Mouse (Mus musculus): ENCODE measurements around the gene Znfx1. TPM values are rescaled to one million over a fixed set of nuclear protein-coding genes. Genes with fewer than 3 reads are reported as not detected.
A peak's percentile ranks its signal among the peaks of the same experiment; 100 is the strongest.

The Znfx1 gene
- polyA plus RNA-seq, 1 experiment from 2014 or later: 4.3 TPM

DNA sequence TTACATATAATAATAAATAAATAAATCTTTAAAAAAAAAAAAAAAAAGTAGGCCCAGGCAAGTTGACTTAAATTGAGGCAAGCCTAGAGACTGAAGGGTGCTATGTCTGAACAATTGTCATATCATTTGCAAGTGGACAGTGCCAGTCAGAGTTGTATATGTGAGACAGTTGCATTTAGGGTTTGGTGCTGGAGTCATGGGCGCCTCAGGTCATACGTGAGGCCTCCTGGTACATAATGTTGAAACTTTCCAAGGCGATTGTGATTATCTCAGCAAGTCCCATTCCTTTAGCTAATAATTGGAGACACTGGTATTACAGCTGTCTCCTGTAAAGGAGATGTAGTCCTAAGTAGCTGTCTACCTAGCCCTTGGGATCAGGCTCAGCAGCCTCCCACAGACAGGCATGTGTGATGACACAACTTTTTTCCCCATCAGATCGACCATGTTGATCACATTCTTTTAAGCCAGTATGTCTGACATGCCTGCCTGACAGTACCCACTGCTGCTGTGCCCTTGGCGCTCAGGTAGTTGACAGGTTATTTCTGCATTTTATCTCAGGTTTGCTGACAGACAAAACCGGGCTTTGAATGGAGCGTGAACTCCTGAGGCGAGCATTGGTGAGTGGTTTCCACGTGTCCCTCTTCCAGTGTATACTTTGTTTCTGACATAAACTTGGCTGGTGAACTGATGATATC, 1.9 kb upstream of the Znfx1 start:
- ATAC-seq (ENCODE audit: low FRiP score, low TSS enrichment) (no peak), DNase-seq (ENCODE audit: low spot score) (no peak)
- WGBS: 11% methylated on average over 9 of the region's 9 CpGs
- peaks cover 6% of the 10 kb centered on the region; the same call in 1 of the 2 replicates for H3K4me1 ChIP-seq (replicated peaks; ENCODE audit: control insufficient read depth, insufficient read depth)
- H3K36me3 ChIP-seq (ENCODE audit: control insufficient read depth, insufficient read depth, low read length): no peaks in the 10 kb centered on the region; the same call in none of the 2 replicates
- no peaks in the 10 kb centered on the region for H3K9me3 ChIP-seq (ENCODE audit: control insufficient read depth, low read length)
- peak overlapping the region; percentile 38; the same call in 1 of the 2 replicates for H3K9ac ChIP-seq (ENCODE audit: low read length)
- no peak for TF ChIP-seq EP300 (optimal IDR thresholded peaks at IDR 0.05)
- TF ChIP-seq CTCF (IDR thresholded peaks at IDR 0.05; ENCODE audit: low read depth): no peak
- H3K27ac ChIP-seq (replicated peaks): no peak overlapping the region
- H3K27me3 ChIP-seq (ENCODE audit: control insufficient read depth, insufficient read depth, low read length): no peaks in the 10 kb centered on the region
- peak overlapping the region; percentile 80; the same call in 1 of the 2 replicates for H3K4me3 ChIP-seq (ENCODE audit: low read depth, low read length)
- peak overlapping the region; percentile 80 for H3K4me2 ChIP-seq (replicated peaks; ENCODE audit: low read depth)

DNA sequence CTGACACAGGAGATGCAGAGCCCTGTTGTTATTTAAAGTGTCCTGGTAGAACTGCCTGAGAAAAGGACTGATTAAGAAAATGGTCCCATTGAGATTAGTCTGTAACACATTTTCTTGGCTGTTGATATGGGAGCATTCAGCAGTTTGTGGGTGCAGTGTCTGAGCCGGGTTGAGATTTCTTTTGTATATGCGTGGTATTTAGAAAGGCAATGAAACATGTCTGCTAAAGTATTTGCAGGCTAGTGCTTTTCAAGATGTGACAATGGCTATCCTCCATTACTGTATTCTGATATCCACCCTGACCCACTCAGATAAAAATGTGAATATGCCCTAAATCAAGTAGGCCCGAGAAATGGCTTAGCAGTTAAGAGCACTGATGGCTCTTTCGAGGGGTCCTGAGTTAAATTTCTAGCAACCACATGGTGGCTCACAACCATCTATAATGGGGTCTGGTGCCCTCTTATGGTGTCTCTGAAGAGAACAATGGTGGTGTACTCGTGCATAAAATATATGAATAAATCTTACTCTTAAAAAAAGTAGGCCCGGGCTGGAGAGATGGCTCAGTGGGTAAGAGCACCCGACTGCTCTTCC, 1.2 kb upstream of the Znfx1 start:
- Histone ChIP-seq H3K27me3 (ENCODE audit: control insufficient read depth, insufficient read depth, low read length) (no peaks in the 10 kb centered on the region), H3K9ac (ENCODE audit: low read length) (peak overlapping the region; percentile 92; the same call in 1 of the 2 replicates), H3K4me2 (replicated peaks; ENCODE audit: low read depth) (peak overlapping the region; percentile 80), H3K4me3 (ENCODE audit: low read depth, low read length) (peak overlapping the region; percentile 80), H3K4me1 (replicated peaks; ENCODE audit: control insufficient read depth, insufficient read depth) (peaks cover 6% of the 10 kb centered on the region; the same call in 1 of the 2 replicates), H3K9me3 (ENCODE audit: control insufficient read depth, low read length) (no peaks in the 10 kb centered on the region), H3K27ac (replicated peaks) (peak overlapping the region; percentile 96; the same call in 1 of the 2 replicates), H3K36me3 (ENCODE audit: control insufficient read depth, insufficient read depth, low read length) (no peaks in the 10 kb centered on the region; the same call in none of the 2 replicates)
- TF ChIP-seq CTCF (IDR thresholded peaks at IDR 0.05; ENCODE audit: low read depth) (peak; percentile 36), EP300 (optimal IDR thresholded peaks at IDR 0.05) (no peak)
- DNase-seq (ENCODE audit: low spot score): no peak
- ATAC-seq (ENCODE audit: low FRiP score, low TSS enrichment): no peak
- WGBS: 1% methylated on average over 7 of the region's 7 CpGs

DNA sequence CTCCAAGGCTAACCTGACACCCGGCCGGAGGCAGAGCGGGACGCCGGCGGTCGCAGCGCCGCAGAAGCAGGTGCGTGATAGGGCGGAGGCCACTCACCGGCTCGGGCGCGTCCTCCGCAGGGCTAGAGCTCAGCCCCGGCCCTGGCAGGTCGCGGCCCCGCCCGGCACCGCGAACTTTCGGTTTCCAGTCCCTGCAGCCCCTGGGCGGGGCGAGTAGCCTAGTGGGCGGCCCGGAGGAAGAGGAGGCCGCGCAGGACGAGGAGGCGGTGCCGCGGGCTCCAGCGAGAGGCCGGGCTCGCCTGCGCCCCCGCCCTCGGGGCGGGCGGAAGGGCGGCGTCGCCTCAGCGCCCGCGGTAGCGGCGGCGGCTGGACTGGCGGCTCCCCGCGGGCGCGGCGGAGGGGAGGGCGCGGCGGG, 311 bp downstream of the Znfx1 start:
- H3K27ac ChIP-seq (replicated peaks): peak overlapping the region; percentile 96
- peak overlapping the region; percentile 80 for H3K4me3 ChIP-seq (ENCODE audit: low read depth, low read length)
- H3K9ac ChIP-seq (ENCODE audit: low read length): peak overlapping the region; percentile 92
- ATAC-seq (ENCODE audit: low FRiP score, low TSS enrichment) (peak; percentile 95), DNase-seq (ENCODE audit: low spot score) (peak; percentile 97)
- H3K27me3 ChIP-seq (ENCODE audit: control insufficient read depth, insufficient read depth, low read length): no peaks in the 10 kb centered on the region
- TF ChIP-seq CTCF (IDR thresholded peaks at IDR 0.05; ENCODE audit: low read depth): no peak
- no peak for TF ChIP-seq EP300 (optimal IDR thresholded peaks at IDR 0.05)
- H3K4me2 ChIP-seq (replicated peaks; ENCODE audit: low read depth): peak overlapping the region; percentile 78
- peaks cover 4% of the 10 kb centered on the region for H3K36me3 ChIP-seq (ENCODE audit: control insufficient read depth, insufficient read depth, low read length)
- H3K4me1 ChIP-seq (replicated peaks; ENCODE audit: control insufficient read depth, insufficient read depth): peaks cover 6% of the 10 kb centered on the region; the same call in 1 of the 2 replicates
- WGBS: 0% methylated on average over 37 of the region's 60 CpGs
- no peaks in the 10 kb centered on the region for H3K9me3 ChIP-seq (ENCODE audit: control insufficient read depth, low read length)

DNA sequence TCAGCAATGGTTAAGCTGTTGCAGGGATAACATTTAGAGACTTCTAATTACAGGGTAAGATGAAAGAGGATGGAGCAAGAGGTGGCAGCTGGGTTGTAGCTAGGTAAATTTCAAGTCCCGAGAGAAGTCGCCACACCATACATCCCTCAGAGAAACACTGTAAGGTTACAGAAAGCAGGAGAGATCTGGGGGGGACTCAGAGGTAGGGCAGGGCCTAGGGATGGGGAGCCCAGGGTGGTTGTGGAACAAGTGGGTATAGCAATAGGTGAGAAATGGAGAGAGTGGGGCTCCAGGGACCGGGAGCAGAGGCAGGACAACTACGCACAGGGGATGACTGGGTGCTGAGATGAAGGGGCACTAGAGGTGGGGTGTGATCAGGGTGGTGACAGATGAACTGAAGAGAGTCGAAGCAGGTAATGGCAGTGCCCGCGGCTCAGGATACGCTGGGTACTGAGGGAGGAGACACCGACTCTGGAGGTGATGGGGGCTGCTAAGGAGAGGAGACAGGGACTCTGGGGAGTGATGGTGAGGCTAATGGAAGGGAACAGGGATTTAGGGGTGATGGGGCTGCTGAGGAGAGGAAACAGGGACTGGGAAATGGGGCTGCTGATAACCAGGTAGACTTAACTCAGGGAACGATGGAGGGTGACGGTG, 1.3 kb downstream of the Znfx1 start:
- ATAC-seq (ENCODE audit: low FRiP score, low TSS enrichment): no peak
- Histone ChIP-seq H3K4me2 (replicated peaks; ENCODE audit: low read depth) (peak overlapping the region; percentile 78), H3K4me3 (ENCODE audit: low read depth, low read length) (peak overlapping the region; percentile 80), H3K4me1 (replicated peaks; ENCODE audit: control insufficient read depth, insufficient read depth) (peaks cover 6% of the 10 kb centered on the region; the same call in 1 of the 2 replicates), H3K9ac (ENCODE audit: low read length) (peak overlapping the region; percentile 92), H3K9me3 (ENCODE audit: control insufficient read depth, low read length) (no peaks in the 10 kb centered on the region), H3K27ac (replicated peaks) (peak overlapping the region; percentile 96), H3K27me3 (ENCODE audit: control insufficient read depth, insufficient read depth, low read length) (no peaks in the 10 kb centered on the region), H3K36me3 (ENCODE audit: control insufficient read depth, insufficient read depth, low read length) (peaks cover 11% of the 10 kb centered on the region)
- 24% methylated on average over 11 of the region's 11 CpGs for WGBS
- no peak for DNase-seq (ENCODE audit: low spot score)
- TF ChIP-seq CTCF (IDR thresholded peaks at IDR 0.05; ENCODE audit: low read depth): no peak

DNA sequence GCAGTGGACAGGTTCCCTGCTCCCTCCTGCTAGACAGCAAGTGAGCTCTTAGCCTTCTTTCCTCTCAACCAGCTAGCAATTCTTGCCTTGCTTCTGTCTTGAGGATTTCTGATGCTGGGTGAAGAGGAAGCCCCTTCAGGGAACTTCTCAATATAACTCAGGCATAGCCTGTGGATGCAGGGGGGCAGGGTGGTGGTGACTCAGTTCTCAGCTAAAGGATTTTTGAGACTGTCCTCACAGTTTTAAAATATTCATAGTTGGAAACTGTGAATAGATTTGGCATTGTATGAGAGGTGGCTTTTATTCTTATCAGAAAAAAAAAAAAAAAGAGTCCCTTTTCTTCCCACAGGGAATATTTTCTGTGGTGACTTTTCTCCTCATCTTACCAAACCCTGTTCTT, 2.1 kb downstream of the Znfx1 start:
- DNase-seq (ENCODE audit: low spot score) (no peak), ATAC-seq (ENCODE audit: low FRiP score, low TSS enrichment) (no peak)
- H3K27ac ChIP-seq (replicated peaks): peak overlapping the region; percentile 40
- H3K4me1 ChIP-seq (replicated peaks; ENCODE audit: control insufficient read depth, insufficient read depth): peaks cover 6% of the 10 kb centered on the region; the same call in 1 of the 2 replicates
- H3K4me2 ChIP-seq (replicated peaks; ENCODE audit: low read depth): peak overlapping the region; percentile 78; the same call in 1 of the 2 replicates
- H3K36me3 ChIP-seq (ENCODE audit: control insufficient read depth, insufficient read depth, low read length): peaks cover 15% of the 10 kb centered on the region
- H3K9ac ChIP-seq (ENCODE audit: low read length): peak overlapping the region; percentile 13; the same call in 1 of the 2 replicates
- H3K4me3 ChIP-seq (ENCODE audit: low read depth, low read length): no peak overlapping the region
- TF ChIP-seq CTCF (IDR thresholded peaks at IDR 0.05; ENCODE audit: low read depth): no peak
- no peaks in the 10 kb centered on the region for H3K27me3 ChIP-seq (ENCODE audit: control insufficient read depth, insufficient read depth, low read length)
- H3K9me3 ChIP-seq (ENCODE audit: control insufficient read depth, low read length): no peaks in the 10 kb centered on the region

Measured in stomach, postnatal 0 days (tissue).